Mouse (Mus musculus) erythroblast, adult 5-6 weeks (primary cell): ENCODE data around the gene Gpx2. TPM values are rescaled to one million over a fixed set of nuclear protein-coding genes. Genes with fewer than 3 reads are reported as not detected.

Experiments used
- ATAC-seq: replicated peaks from 2 replicates; pipeline ENCODE4 v1.8.0; 2016; ENCODE audit warnings: moderate number of reproducible peaks, mild to moderate bottlenecking, moderate TSS enrichment, inconsistent platforms; ENCODE audit not compliant: poor library complexity, low FRiP score, severe bottlenecking
- total RNA-seq, 2 experiments: library from RNA; stranded (forward) in 1 of 2; stranded (reverse) in 1 of 2; fragments of 150-400 nt in 1 of 2; fragments of 200-764, 138-1000 nt in 1 of 2; gene quantifications; 2 replicates each; pipeline versions ENCODE4 v1.2.3 to v1.2.4; 2015 to 2017; ENCODE audit warnings: low replicate concordance in 2 of 2

Gpx2 gene
- total RNA-seq, 2 experiments from 2014 or later, result not detected

GRCm38 (mm10) chr12:76765901-76766630 is 29.3 kb downstream of the Gpx2 start:
- ATAC-seq, result peak; percentile 21

GRCm38 (mm10) chr12:76765354-76765851 is 30.0 kb downstream of the Gpx2 start, which contains the start of the genes Churc1 and Fntb:
Gene Churc1, plus strand, starts transcription at chr12:76765538.
Gene Fntb, plus strand, starts transcription at chr12:76765589.
- peak; percentile 98 for ATAC-seq

- ATAC-seq, result peak; percentile 90
Observed at GRCm38 (mm10) chr12:76752652-76753318, 42.6 kb downstream of the Gpx2 start.

- no peak for ATAC-seq
Observed at GRCm38 (mm10) chr12:76750866-76751459, 44.4 kb downstream of the Gpx2 start.

Other genes starting within 250 kb of the Gpx2 start
- gene Sptb, start 85.0 kb downstream of the Gpx2 start, total RNA-seq (2015; ENCODE audit: low replicate concordance), result 261 and 284 TPM in 2 replicates
- 799 and 1,028 TPM in 2 replicates for gene Sptb, start 85.0 kb downstream of the Gpx2 start, total RNA-seq (2017; ENCODE audit: low replicate concordance)
- 2.9 and 30.9 TPM in 2 replicates for gene Churc1, start 30.0 kb downstream of the Gpx2 start, total RNA-seq (2015; ENCODE audit: low replicate concordance)
- gene Churc1, start 30.0 kb downstream of the Gpx2 start, total RNA-seq (2017; ENCODE audit: low replicate concordance), result 14.1 and 41.3 TPM in 2 replicates
- 45.4 and 161 TPM in 2 replicates for gene Fntb, start 30.0 kb downstream of the Gpx2 start, total RNA-seq (2015; ENCODE audit: low replicate concordance)
- gene Fntb, start 30.0 kb downstream of the Gpx2 start, total RNA-seq (2017; ENCODE audit: low replicate concordance), result 23.5 and 48.1 TPM in 2 replicates
- gene Rab15, start 27.4 kb upstream of the Gpx2 start, total RNA-seq (2015; ENCODE audit: low replicate concordance), result not detected in 2 replicates
- gene Rab15, start 27.4 kb upstream of the Gpx2 start, total RNA-seq (2017; ENCODE audit: low replicate concordance), result 0.26 TPM in 1 of 2 replicates, not detected in the other
- 56.6 and 89.2 TPM in 2 replicates for gene Max, start 166.6 kb upstream of the Gpx2 start, total RNA-seq (2015; ENCODE audit: low replicate concordance)
- 62.9 and 210 TPM in 2 replicates for gene Max, start 166.6 kb upstream of the Gpx2 start, total RNA-seq (2017; ENCODE audit: low replicate concordance)